Mouse (Mus musculus) layer of hippocampus, adult 2 months (tissue): ENCODE measurements around the gene Clybl. TPM values are rescaled to one million over a fixed set of nuclear protein-coding genes. Genes with fewer than 3 reads are reported as not detected.

Source experiments
- DNase-seq, 2 experiments: peaks; one replicate each; pipeline ENCODE4 v3.0.0; 2022; ENCODE audit warnings: low spot score in 2 of 2
- H3K27ac ChIP-seq: fragments of 200-600 bp; 2 replicates; pipeline ENCODE4 v1.8.1; 2022
- H3K4me3 ChIP-seq: fragments of 200-600 bp; 2 replicates; pipeline ENCODE4 v1.8.1; 2022; ENCODE audit warnings: mild to moderate bottlenecking
- CTCF ChIP-seq: fragments of 200-600 bp; conservative IDR thresholded peaks from 2 replicates; pipeline ENCODE4 v1.8.1; 2022; ENCODE audit warnings: antibody characterized with exemption, mild to moderate bottlenecking, moderate library complexity
- total RNA-seq, 2 experiments: library from RNA; stranded (reverse); gene quantifications; 2 replicates each; pipeline ENCODE4 v1.2.3; 2021

Gene Clybl
- total RNA-seq, 2 experiments from 2014 or later, result 26.2 to 28.9 TPM

DNA sequence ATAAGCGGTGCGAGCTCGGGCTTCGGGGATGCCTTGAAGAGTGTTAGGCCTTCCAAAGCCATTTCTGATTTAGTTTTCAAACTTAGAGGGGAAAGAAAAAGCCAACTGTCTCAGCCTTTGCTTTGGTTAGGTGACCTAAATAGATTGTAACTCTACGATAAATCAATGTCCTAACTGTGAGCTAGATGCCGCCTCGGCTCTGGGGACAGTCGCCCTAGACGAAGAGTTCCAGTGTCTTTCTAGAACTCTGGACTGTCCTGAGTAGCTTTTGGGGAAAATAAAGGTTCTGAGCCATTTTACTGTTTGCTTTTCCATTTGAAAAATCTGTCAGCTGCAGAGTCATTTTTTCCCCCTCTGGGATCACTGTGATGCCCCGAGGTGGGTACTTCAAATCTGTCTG lies 49.6 kb downstream of the Clybl start:
- no peak for TF ChIP-seq CTCF
- Histone ChIP-seq H3K4me3 (peak overlapping the region; percentile 28; the same call in 1 of the 2 replicates), H3K27ac (peak overlapping the region; percentile 76; the same call in 1 of the 2 replicates)
- DNase-seq, result no peak

DNA sequence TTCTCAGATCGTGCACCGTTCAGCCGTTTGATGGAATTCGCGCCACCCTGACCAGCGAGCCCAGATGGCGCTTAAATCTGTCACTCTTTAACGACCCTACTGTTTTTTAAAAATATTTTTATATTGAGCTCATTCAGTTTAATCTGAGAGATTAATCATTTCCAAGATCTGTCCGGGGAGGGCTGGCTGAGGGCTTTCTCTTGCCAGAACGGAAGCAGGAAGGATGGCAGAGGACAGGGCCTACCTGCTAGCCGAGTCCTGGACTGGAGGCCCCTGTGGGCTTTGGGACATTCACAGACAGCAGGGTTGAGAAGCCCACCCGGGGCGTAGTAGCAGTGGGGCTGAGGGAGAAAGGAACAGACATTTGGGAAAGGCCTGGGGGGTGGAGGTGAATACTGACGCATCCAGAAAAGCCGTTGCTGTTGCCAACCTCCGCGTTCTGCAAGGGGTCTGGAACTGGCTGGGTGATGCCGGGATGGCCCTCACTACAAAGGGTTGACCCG lies 51.8 kb downstream of the Clybl start:
- no peak overlapping the region for H3K27ac ChIP-seq
- no peak for TF ChIP-seq CTCF
- DNase-seq, result no peak
- H3K4me3 ChIP-seq, result no peak overlapping the region

DNA sequence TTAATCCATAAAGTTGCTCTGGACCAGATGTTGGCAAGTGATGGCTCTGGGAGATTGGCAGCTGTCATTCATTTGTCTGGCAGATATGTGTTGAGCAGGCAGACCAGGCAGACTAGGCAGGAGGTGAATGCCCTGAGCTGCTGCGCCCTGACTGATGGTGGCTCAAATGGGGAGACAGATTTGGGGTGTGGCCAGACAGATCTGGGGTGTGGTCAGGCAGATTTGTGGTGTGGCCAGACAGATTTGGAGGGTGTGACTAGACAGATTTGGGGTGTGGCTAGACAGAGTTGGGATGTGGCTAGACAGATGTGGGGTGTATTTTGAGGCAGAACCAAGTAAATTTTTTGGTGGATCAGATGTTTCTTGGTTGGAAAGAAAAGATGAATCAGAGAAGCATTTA lies 62.4 kb downstream of the Clybl start:
- DNase-seq, result no peak

DNA sequence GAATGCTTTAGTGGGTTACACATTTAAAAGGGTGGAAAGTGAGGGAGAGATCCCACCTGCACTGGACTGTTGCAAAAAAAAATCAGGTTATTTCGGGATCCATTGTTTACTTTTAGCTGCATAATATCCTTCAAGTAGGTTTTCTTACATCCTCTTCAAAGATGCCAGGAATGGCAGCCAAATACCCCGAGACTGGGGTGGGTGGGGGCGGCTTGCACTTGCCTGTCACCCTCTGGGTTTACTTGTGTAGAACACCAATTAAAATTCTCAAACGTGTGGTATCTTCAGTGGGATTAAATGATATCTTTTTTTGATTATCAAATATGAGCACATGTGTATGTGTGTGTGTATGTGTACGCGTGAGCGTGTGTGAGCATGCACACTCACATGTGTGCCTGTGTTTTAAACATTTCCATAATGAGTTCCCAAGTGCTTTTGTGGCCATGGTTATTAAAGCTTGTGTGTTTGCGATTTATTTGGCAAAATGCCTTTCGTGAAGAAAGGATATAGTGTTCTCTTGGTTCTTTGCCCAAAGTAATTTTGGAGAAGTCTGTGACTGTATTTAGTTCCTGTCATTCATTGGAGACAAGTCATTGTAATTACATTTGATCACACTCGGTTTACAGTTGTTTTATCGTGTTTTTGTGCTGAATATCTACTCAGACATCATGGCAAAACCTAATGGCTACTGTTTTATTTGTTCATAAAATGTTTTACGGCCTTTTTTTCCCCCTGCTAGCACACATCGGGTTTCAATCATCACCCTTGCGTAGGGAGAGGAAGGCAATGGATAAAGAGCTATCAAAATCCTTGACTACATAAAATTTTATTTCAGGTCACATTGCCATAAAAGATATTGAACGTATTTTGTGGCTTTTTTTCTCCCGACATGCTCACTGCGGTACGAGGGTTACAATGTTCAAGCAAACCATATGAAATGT lies 65.7 kb downstream of the Clybl start:
- Histone ChIP-seq H3K4me3 (no peak overlapping the region), H3K27ac (no peak overlapping the region)
- DNase-seq, result no peak
- no peak for TF ChIP-seq CTCF

More for the DNA sequence above, 62.4 kb downstream of the Clybl start:
- no peak for TF ChIP-seq CTCF
- Histone ChIP-seq H3K4me3 (no peak overlapping the region), H3K27ac (no peak overlapping the region)

DNA sequence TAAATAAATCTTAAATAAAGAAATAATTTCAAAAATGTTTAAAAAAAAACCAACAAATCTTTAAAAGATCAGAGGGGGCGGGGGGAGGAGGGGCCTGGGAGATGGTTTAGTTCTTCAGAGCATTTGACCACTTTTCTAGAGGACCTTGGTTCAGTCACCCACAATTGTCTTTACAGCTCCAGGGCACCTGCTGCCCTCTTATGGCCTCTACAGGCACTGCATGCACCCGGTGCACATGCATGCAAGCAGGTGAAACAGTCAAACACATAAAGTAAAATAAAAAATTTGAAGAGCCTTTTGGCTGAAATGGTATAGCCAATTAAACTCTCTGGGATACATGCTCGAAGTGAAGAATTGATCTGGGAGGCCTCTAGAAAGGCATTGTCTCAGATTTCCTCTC lies 67.6 kb downstream of the Clybl start:
- peak; percentile 64 for TF ChIP-seq CTCF
- H3K4me3 ChIP-seq, result no peak overlapping the region
- H3K27ac ChIP-seq, result no peak overlapping the region
- DNase-seq, result no peak

DNA sequence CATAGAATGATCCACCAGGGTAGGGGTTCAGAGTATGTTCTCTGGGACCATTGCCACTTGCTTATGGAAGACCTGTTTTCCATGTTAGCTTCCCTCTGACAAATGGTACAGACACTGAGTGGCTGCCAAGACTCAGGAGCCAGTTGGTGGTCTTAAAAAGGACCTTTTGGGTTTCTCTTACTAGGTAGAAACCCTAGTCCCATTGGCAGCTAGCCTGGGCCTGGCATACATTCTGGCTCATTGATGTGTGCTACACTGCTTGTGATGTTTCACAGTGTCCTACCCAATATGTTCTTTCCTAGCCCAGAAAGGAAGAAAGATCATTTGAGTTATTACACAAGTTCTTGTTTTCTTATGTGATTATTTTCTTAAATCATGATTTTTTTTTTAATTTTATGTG lies 69.8 kb downstream of the Clybl start:
- Histone ChIP-seq H3K27ac (no peak overlapping the region), H3K4me3 (no peak overlapping the region)
- no peak for DNase-seq
- TF ChIP-seq CTCF, result no peak

DNA sequence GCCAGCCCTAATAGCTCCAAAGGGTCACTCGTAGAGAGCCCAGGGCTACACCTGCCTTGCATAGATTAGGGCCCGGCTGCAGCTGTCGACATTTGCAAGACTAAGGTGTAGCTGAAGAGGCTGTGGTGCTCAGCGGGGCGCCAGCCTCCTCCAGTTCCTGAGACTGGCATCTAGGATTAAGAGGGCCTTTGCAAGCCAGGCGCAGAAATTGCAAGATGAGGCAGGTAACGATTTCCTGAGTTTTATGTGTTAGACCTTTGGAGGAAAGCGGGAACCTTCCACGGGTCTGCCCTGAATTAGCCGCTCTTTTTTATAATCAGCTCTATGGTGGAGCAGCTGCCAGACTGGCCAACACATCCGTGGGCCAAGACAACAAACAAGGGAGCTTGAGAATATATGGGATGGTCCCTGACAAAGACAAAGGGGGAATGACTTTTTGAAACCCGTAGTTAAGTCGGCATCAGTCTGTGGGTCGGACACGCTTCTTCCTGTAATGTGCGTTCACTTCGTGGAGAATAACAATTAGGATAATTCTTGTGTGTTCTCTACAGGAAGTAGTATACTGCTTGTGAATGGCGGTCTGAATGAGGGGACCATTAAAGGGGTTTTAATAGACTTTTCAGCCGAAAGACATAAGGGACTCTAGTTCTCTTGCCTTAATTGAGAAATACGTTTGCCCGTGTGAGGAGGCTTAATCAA lies 74.2 kb downstream of the Clybl start:
- no peak for TF ChIP-seq CTCF
- Histone ChIP-seq H3K4me3 (no peak overlapping the region), H3K27ac (no peak overlapping the region)
- DNase-seq, result no peak

DNA sequence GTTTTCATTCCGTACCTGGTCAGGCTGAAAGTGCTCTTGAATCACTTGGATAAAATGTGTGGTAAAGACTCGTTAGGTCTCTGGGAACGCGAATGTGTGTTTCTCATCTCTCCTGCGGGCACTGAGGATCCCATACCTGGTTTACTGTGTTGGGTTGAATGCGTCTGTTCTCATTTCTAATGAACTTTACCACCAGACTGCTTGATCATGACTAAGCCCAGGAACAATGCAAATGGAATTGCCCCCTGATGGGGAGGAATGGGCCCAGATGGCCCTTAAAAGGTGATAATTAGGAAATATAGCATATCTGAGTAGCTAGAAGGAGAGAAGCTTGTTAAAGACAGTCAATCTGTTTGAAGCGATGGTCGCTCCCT lies 74.7 kb downstream of the Clybl start:
- no peak overlapping the region for H3K4me3 ChIP-seq
- DNase-seq, result no peak
- no peak for TF ChIP-seq CTCF
- no peak overlapping the region for H3K27ac ChIP-seq

DNA sequence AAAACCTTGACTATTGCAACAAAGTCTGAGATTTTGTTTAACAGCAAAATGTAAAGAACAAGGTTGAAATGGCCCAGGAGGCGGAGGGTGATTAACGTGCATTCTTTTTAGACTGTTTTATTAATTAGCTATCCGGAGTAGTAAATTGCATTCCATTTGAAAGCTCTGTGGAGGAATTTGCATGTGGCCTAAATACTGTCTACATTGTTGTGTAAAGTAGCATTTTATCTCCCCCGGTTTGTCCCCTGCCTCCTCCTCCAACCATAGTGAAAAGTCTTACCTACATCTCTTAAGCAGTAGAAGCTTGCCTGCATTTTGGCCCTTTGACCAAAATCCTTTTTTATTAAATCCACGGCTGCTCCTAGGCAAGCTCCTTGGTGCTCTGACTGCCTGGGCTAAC lies 76.8 kb downstream of the Clybl start:
- DNase-seq, result no peak
- H3K4me3 ChIP-seq, result no peak overlapping the region
- no peak for TF ChIP-seq CTCF
- no peak overlapping the region for H3K27ac ChIP-seq

DNA sequence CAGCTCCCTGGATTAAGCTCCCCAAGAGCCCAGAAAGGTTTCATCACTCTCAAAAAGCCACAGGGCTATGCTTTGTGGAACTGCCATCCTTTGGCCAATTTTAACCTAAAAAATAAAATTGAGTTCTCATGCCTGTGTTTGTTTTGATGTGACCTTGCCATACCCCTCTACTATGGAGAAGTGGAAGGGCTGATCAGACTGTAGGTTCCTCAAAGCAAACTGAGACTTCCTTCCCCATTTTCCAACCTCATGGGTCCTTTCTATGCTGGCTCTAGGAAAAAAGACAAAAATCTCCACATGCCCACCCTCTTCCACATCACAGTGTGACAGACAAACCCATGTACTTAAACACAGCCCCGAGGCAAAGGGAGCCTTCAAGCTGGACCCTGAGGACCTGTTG lies 79.7 kb downstream of the Clybl start:
- Histone ChIP-seq H3K4me3 (no peak overlapping the region), H3K27ac (no peak overlapping the region)
- TF ChIP-seq CTCF, result no peak
- no peak for DNase-seq

DNA sequence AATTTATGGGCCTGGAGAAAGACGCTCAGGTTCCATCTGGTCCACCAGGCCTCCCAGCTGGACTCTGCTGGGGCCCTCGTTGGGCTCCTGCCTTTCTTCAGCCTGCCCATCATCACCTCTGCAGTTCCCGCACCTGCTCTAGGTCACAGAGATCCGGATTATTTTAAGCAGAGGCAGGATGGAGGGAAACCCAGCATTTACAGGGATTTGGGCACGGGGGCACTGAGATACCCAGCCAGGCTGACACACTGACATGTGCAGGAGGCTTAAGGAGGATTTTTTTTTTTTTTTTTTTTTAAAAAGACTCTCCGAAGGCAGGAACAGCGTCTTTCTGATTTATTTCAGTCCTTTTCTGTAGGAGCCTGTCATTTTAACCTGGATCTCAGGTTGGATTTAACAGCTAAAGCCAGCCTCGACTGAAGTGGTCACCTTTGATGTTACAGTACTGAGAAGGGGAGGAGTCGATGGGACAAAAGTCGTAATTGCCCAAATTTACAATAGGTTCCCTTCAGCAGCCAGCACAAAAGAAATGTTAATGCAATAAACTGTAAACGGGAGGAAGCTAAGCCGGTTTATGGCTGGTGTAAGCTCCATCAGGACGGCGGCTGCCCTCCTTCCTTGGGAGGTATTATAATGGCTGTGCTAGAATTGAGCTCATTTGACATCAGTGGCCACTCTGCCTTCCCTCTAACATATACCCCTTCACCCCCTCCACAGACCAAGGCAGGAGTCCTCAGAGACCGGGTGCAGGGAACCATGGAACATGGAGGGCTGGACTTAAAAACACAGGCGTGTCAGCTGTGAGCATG lies 81.6 kb downstream of the Clybl start:
- no peak for DNase-seq
- Histone ChIP-seq H3K4me3 (no peak overlapping the region), H3K27ac (no peak overlapping the region)
- TF ChIP-seq CTCF, result no peak

DNA sequence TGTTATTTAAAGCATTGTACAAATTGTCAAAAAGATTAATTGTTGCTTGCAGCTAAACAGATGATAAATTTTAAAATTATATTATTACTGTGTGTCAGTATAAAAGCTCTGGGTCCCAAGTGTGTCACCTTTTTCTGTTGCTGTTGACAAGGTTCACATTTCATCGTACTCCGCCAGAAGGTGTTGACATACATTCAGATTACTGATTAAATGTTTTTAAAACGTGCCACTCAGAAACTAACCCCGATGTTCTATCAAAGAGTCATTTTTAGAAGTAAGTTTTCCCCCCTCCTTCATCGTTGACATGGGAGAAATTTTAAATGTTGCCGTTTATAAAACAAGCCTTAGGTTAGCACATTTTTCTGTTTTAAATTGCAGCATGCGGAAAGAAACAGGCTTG lies 83.7 kb downstream of the Clybl start:
- no peak overlapping the region for H3K4me3 ChIP-seq
- no peak for TF ChIP-seq CTCF
- no peak for DNase-seq
- no peak overlapping the region for H3K27ac ChIP-seq

DNA sequence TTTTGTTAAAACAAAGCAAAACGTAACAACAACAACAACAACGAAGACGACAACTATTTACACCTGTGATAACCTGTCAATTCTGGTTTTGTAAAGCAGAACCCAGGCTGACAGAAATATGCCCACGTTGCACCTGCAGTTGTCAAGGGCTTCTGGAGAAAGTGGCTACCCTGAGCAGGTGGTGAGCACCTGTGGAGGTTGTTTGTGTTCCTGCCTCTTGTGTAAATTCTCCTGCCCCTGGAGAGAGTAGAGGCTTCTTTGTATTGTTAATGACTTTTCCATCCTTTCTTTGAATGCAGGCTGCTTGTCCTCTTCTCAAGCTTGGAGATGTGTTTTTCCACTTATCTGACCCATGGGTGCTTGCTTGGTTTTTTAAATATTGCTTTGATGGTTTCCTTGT lies 86.1 kb downstream of the Clybl start:
- no peak for DNase-seq
- Histone ChIP-seq H3K27ac (no peak overlapping the region), H3K4me3 (no peak overlapping the region)
- no peak for TF ChIP-seq CTCF
